Mouse (Mus musculus) central nervous system, embryonic 14 days (tissue): ENCODE data around the gene Kcnip4. TPM values are rescaled to one million over a fixed set of nuclear protein-coding genes. Genes with fewer than 3 reads are reported as not detected.

ENCODE experiments used
- polyA plus RNA-seq: library from polyadenylated mRNA; depleted of rRNA; stranded (reverse); fragments of >200 nt; gene quantifications from 2 replicates; pipeline ENCODE4 v1.2.3, GENCODE M21; 2012; rRNA removed

Kcnip4 gene
- polyA plus RNA-seq, result 4.9 and 6.1 TPM in 2 replicates

GRCm38 (mm10) chr5:49524394-49525241 lies at the start of gene Kcnip4:
Gene Kcnip4, minus strand, starts transcription at chr5:49524907.

